Mouse (Mus musculus) lung, postnatal 14 days (tissue): Measurements from ENCODE around the gene Gm49601.

Experiments
- DNase-seq: peaks from one replicate; pipeline ENCODE4 v3.0.0; 2021

The Gm49601 gene

DNA sequence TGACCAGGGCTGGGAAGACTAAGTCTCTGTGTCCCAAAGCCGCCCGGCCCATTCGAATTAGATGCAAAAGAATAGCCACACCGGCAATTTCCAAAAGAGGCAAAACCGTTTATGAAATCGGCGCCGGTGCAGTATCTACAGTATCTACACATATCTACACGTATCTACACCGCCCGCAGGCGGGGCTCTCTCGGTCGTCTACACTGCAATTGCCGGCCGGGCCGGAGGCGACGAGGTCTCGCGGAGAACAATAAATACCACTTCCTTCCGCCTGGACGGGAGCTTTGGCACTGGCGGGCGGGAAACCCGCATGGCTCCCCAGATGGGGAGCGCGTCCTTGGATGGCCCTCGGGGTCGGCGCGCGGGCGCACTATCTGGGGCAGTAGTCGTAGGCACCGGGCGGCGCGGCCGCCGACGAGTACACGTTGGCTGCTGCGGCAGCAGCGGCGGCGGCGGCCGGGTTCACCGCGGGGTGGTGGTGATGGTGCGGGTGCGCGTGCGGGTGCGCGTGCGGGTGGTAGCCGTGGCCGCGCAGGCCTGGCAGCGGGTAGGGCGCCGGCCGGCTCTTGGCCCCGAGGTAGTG is 44.5 kb downstream of the Gm49601 start:
- peak; percentile 33 for DNase-seq

DNA sequence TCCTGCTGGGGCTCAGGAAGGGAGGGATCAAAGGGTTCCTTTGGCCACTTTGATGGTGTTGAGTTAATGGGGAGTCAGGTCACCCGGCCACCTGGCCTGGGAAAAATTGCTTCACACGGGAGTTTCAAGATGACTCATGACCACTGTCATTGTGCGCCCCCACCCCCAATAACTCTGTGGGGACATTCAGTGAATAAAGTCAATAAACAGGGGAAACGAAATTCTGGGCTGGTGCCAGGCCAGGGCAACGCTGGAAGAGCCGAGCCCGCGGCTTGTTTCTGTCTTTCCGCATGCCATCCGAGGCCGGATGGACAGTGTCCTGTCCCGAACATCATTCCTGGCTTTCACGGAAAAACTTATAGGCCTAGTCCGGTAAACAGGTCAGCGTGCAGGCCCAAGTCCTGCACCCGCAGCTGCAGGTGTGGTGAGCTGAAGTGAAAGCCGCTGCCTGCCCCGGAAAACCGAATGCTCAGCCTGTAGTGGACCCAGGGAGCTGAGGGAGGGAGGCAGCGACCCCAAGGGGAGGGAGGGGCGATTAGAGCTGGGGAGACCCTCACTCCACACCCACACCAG is 45.1 kb downstream of the Gm49601 start:
- no peak for DNase-seq

DNA sequence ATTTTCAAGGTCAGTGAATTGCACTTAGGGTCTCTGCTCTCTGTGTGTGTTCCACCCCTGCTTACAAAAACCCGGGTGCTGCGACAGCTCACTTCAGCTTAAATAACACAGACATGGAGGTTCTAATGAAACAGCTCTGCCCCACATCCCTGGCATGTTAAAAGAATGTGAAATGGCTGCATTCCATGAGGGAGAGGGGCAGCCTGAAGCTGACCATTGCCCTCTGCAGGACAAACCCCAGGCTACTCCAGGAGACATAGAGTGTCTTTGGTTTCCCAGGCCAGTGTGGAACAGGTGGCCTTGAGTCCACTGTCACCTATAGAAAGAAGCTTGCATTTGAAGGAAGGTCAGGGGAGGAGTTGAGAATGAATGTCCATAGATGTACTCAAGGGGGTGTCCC is 45.8 kb downstream of the Gm49601 start:
- DNase-seq = no peak

DNA sequence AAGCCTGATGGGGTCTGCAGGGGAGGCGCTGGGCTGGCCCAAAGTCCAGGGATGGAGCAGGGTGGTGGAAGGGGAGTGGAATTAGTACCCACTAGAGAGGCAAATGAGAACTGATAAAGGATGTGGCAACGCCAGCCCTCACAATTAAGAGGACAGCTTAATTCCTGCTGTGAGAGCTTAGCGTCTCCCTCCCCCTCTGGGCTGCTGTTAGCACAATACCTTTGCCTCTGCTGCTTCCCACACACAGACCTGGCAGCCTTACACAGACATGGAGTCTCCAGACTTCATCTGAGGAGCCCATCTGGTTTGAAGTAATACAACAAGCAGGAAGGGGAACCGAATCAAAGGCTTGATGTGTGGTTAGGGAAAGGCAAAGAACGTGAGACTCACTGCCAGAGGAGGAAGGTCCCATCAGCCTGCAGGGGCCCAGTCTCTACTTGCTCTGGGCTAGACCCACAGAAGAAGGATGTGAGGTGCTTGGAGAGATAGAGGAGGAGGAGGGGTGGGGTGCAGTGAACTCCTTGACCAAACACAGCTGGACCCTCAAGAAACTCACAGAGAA is 48.5 kb downstream of the Gm49601 start:
- no peak for DNase-seq

DNA sequence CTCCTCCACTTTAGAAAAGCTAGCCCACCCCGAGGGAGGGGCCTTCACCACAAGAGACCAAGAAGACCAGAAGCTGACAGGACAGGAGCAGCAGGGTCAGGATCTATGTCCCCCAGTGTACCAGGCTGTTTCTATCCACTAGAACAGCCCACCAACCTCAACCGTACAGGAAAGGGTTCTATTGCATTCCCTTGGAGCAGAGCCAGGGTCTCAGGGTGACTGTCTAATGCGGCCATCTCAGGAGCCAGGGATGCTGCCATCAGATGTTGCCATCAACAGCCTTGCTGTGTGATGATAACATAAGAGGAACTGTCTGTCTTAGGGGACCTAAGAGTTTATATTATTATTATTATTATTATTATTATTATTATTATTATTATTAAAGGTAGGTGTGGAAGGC is 49.2 kb downstream of the Gm49601 start:
- no peak for DNase-seq

DNA sequence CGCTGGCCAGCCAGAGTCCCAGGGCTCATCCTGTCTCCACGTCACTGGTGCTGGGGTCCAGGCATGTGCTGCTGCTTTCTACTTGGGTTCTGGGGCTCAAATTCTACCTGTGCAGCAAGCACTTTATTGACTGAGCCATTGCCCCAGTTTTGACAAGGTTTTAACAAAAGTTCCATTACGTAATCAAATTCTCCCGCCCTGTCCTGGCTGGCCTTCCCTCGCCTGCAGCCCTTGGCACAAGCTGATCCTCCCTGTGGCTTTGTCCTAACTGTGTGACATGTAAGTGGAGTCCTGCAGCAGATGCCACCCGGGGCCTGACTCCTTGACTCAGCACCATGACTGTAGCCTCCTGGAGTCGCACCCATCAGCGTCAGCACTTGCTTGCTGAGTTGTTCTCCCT is 52.0 kb downstream of the Gm49601 start:
- no peak for DNase-seq
